Mouse (Mus musculus) heart, adult 11 months (tissue): ENCODE measurements around the gene Hdac5.

Source experiments
- DNase-seq: peaks from one replicate; pipeline ENCODE4 v3.0.0; 2022

The Hdac5 gene

GRCm38 (mm10) chr11:102214430-102215156, 15.4 kb downstream of the Hdac5 start:
- peak; percentile 93 for DNase-seq

GRCm38 (mm10) chr11:102211936-102212341, 18.0 kb downstream of the Hdac5 start:
- peak; percentile 95 for DNase-seq

- DNase-seq: peak; percentile 76
Measured at GRCm38 (mm10) chr11:102211011-102211410, 19.0 kb downstream of the Hdac5 start.

GRCm38 (mm10) chr11:102210185-102210584, 19.8 kb downstream of the Hdac5 start:
- no peak for DNase-seq

- peak; percentile 94 for DNase-seq
Measured at GRCm38 (mm10) chr11:102209742-102210141, 20.2 kb downstream of the Hdac5 start.

- DNase-seq: no peak
Measured at GRCm38 (mm10) chr11:102208846-102209245, 21.1 kb downstream of the Hdac5 start.

GRCm38 (mm10) chr11:102207825-102208777, 21.9 kb downstream of the Hdac5 start:
- peak; percentile 97 for DNase-seq

- DNase-seq: no peak
Measured at GRCm38 (mm10) chr11:102206481-102206880, 23.5 kb downstream of the Hdac5 start.

GRCm38 (mm10) chr11:102201408-102201821, 28.6 kb downstream of the Hdac5 start:
- no peak for DNase-seq

GRCm38 (mm10) chr11:102199856-102200255, 30.1 kb downstream of the Hdac5 start:
- peak; percentile 91 for DNase-seq

GRCm38 (mm10) chr11:102198245-102198644, 31.7 kb downstream of the Hdac5 start:
- no peak for DNase-seq

GRCm38 (mm10) chr11:102196018-102196797, 33.8 kb downstream of the Hdac5 start:
- peak; percentile 89 for DNase-seq

- DNase-seq: no peak
Measured at GRCm38 (mm10) chr11:102193657-102194440, 36.1 kb downstream of the Hdac5 start.

GRCm38 (mm10) chr11:102190848-102191247, 39.1 kb downstream of the Hdac5 start:
- no peak for DNase-seq

- DNase-seq: peak; percentile 99
Measured at GRCm38 (mm10) chr11:102189461-102190436, 40.2 kb downstream of the Hdac5 start, which contains the start of gene G6pc3. TSS of gene G6pc3 (plus strand) at chr11:102189620.

- DNase-seq: no peak
Measured at GRCm38 (mm10) chr11:102188980-102189379, 41.0 kb downstream of the Hdac5 start.

- no peak for DNase-seq
Measured at GRCm38 (mm10) chr11:102186235-102186634, 43.7 kb downstream of the Hdac5 start.

GRCm38 (mm10) chr11:102185677-102186076, 44.3 kb downstream of the Hdac5 start:
- DNase-seq: no peak

- peak; percentile 99 for DNase-seq
Measured at GRCm38 (mm10) chr11:102184646-102185495, 45.1 kb downstream of the Hdac5 start, which contains the start of gene Lsm12. TSS of gene Lsm12 (minus strand) at chr11:102185296.

GRCm38 (mm10) chr11:102184253-102184645, 45.7 kb downstream of the Hdac5 start:
- no peak for DNase-seq
